Mouse (Mus musculus): ENCODE data around the gene Tcta. TPM values are rescaled to one million over a fixed set of nuclear protein-coding genes. Genes with fewer than 3 reads are reported as not detected.
A peak's percentile ranks its signal among the peaks of the same experiment; 100 is the strongest.

The Tcta gene
- 47.5 and 49.0 TPM in 2 replicates for polyA plus RNA-seq (2015; fragmentation: Nextera tagmentation; extraction: Ambion mirVana)

DNA sequence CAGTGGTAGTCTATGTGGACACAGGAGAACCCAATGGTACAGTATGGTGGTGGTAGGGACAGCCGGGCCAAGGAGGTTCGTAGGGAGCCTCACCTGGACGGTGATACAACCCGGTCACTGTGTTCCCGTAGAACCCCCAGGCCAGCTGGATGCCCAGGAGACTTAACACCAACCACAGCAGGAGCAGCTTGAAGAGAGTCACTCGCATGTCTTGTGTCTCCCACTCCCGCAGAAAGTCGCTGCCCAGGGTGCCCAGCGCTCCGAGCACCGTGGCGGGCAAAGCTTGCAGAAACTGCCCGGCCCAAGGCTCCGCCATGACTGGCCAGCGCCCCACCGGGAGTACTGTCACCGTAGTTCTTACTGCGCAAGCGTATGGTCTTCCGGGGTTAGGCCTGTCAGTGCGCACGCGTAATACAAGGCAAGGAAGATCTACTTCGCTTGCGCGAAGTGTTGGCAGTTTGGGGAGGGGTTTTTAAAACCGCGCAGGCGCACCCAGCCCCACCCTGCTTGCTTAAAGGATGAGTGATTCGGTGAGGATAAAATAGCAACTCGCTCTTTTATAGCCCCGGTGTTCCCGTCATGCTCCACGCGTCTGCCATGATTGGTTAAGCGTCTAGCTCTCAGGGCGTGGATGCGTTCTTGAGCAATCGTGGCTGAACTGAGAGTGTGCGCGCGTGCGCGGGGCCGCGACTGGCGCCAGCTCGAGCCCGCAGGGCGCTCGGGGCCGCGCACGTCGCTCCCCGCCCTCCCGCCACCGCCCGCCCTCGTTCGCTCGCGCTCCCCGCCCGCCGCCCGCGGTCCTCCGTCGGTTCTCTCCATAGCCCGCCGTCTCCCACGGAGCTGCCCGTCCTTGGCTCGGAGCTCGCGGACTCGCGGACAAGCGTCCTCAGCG lies at the start of gene Tcta, which contains the start of gene Rhoa:
Gene Tcta (minus strand): TSS at position 532 of the 892 bp plus-strand sequence.
Gene Rhoa (plus strand): TSS at position 501 of the 892 bp plus-strand sequence.
- DNase-seq (ENCODE audit: low spot score) = peak; percentile 100
- peaks cover 18% of the 10 kb centered on the region for H3K4me1 ChIP-seq (replicated peaks; ENCODE audit: insufficient read depth, low read length)
- WGBS = under 1% methylated on average over 81 of the region's 81 CpGs

DNA sequence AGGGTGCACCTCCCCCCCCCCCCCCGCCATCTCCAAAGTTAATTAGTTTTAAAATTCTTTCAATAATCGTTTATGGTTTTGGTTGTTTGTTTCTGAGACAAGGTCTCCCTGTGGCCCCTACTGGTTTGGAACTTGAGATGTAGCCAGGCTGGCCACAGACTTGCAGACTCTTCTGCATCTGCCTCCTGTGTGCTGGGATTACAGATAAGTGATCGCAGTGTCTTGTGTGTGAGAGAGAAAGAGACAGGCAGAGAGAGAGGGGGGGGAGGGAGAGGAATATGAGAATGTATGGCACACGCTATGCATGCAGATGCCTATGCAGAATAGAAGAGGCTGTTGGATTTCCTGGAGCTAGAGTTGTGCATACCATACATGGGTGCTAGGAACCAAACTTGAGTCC lies 43.8 kb upstream of the Tcta start:
- H3K9ac ChIP-seq (ENCODE audit: low read depth, low read length) = no peak overlapping the region
- no peak for TF ChIP-seq CTCF (IDR thresholded peaks at IDR 0.05; ENCODE audit: low read depth)
- no peaks in the 10 kb centered on the region for H3K4me1 ChIP-seq (replicated peaks; ENCODE audit: insufficient read depth, low read length)
- H3K4me2 ChIP-seq (ENCODE audit: low read length) = no peak overlapping the region
- H3K27me3 ChIP-seq (ENCODE audit: insufficient read depth, low read length) = no peaks in the 10 kb centered on the region
- H3K27ac ChIP-seq = no peak overlapping the region
- no peak overlapping the region for H3K4me3 ChIP-seq (replicated peaks; ENCODE audit: low read depth, low read length)
- DNase-seq (ENCODE audit: low spot score) = no peak
- 93% methylated on average over 4 of the region's 4 CpGs for WGBS
- peaks cover 29% of the 10 kb centered on the region for H3K36me3 ChIP-seq (ENCODE audit: insufficient read depth, low read length)
- ATAC-seq (replicated peaks; ENCODE audit: low FRiP score, low read depth) = no peak
- H3K9me3 ChIP-seq (replicated peaks; ENCODE audit: low read length) = no peaks in the 10 kb centered on the region

More for the DNA sequence above, at the start of gene Tcta, which contains the start of gene Rhoa:
- Histone ChIP-seq H3K4me2 (ENCODE audit: low read length) (peak within 1 kb of the TSS; percentile 91), H3K27me3 (ENCODE audit: insufficient read depth, low read length) (no peaks in the 10 kb centered on the region), H3K9ac (ENCODE audit: low read depth, low read length) (peak within 1 kb of the TSS; percentile 97), H3K9me3 (replicated peaks; ENCODE audit: low read length) (no peaks in the 10 kb centered on the region), H3K36me3 (ENCODE audit: insufficient read depth, low read length) (0 out of 2 replicates have a peak, but pooled peaks cover 7% of the 10 kb centered on the region), H3K4me3 (replicated peaks; ENCODE audit: low read depth, low read length) (peak within 1 kb of the TSS; percentile 79), H3K27ac (peak within 1 kb of the TSS; percentile 98)
- TF ChIP-seq CTCF (IDR thresholded peaks at IDR 0.05; ENCODE audit: low read depth) = no peak
- ATAC-seq (replicated peaks; ENCODE audit: low FRiP score, low read depth) = peak; percentile 96

- peak overlapping the region; percentile 65 for H3K4me2 ChIP-seq (ENCODE audit: low read length)
- no peaks in the 10 kb centered on the region for H3K4me1 ChIP-seq (replicated peaks; ENCODE audit: insufficient read depth, low read length)
- H3K9me3 ChIP-seq (replicated peaks; ENCODE audit: low read length) = no peaks in the 10 kb centered on the region
- peak overlapping the region; percentile 71 for H3K9ac ChIP-seq (ENCODE audit: low read depth, low read length)
- peak overlapping the region; percentile 70 for H3K4me3 ChIP-seq (replicated peaks; ENCODE audit: low read depth, low read length)
- peaks cover 24% of the 10 kb centered on the region for H3K36me3 ChIP-seq (ENCODE audit: insufficient read depth, low read length)
- no peak; the same call in 1 of the 2 replicates for ATAC-seq (replicated peaks; ENCODE audit: low FRiP score, low read depth)
- peak overlapping the region; percentile 97 for H3K27ac ChIP-seq
- no peak for DNase-seq (ENCODE audit: low spot score)
- 2% methylated on average over 14 of the region's 14 CpGs for WGBS
- H3K27me3 ChIP-seq (ENCODE audit: insufficient read depth, low read length) = no peaks in the 10 kb centered on the region
- TF ChIP-seq CTCF (IDR thresholded peaks at IDR 0.05; ENCODE audit: low read depth) = no peak
Measured at GRCm38 (mm10) chr9:108348290-108348680, 42.3 kb upstream of the Tcta start.

DNA sequence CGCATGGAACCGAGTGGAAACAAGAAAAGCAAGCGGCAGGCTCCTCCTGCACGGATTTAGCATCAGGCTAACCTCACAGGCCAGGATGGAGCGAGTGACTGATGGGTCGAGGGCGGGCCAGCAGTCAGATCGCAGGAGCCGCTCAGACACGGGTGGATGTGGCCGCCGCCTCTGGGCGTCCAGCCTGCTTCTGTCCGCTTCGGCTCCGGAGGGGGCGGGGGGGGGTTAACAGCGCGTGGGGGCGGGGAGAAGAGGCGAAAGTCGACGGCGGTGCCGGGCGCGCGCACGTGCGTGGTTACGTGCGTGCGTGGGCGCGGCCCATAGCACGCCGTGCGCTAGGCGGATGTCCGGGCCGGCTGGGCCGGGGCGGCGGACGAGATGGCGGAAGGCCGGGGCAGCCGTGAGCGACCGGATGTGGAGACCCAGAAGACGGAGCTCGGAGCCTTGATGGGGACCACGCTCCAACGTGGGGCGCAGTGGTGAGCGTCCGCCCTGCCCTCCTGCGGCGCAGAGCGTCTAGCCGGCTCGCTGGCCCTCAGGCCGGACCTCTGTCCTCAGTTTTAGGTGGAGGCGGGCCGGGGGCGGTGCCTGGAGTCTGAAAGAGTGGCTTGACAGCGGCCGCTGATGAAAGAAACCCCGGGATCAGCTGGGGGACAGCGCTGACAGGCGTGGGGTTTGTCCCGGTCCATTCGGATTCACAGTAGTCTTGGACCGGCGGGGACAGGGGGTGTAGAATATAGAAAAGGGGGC lies 41.8 kb upstream of the Tcta start, which contains the start of gene Usp4:
Gene Usp4 (plus strand): TSS at position 314 of the 750 bp plus-strand sequence.
- H3K9ac ChIP-seq (ENCODE audit: low read depth, low read length) = peak within 1 kb of the TSS; percentile 71
- WGBS = under 1% methylated on average over 57 of the region's 75 CpGs
- H3K36me3 ChIP-seq (ENCODE audit: insufficient read depth, low read length) = peaks cover 18% of the 10 kb centered on the region
- DNase-seq (ENCODE audit: low spot score) = peak; percentile 96
- no peaks in the 10 kb centered on the region for H3K9me3 ChIP-seq (replicated peaks; ENCODE audit: low read length)
- no peak; the same call in 1 of the 2 replicates for TF ChIP-seq CTCF (IDR thresholded peaks at IDR 0.05; ENCODE audit: low read depth)
- peak; percentile 93 for ATAC-seq (replicated peaks; ENCODE audit: low FRiP score, low read depth)
- H3K27me3 ChIP-seq (ENCODE audit: insufficient read depth, low read length) = no peaks in the 10 kb centered on the region
- H3K27ac ChIP-seq = peak within 1 kb of the TSS; percentile 97
- peak within 1 kb of the TSS; percentile 70 for H3K4me3 ChIP-seq (replicated peaks; ENCODE audit: low read depth, low read length)
- H3K4me2 ChIP-seq (ENCODE audit: low read length) = peak within 1 kb of the TSS; percentile 65
- 0 out of 2 replicates have a peak, but pooled peaks cover 2% of the 10 kb centered on the region for H3K4me1 ChIP-seq (replicated peaks; ENCODE audit: insufficient read depth, low read length)

- ATAC-seq (replicated peaks; ENCODE audit: low FRiP score, low read depth) (no peak), DNase-seq (ENCODE audit: low spot score) (peak; percentile 28)
- WGBS = 4% methylated on average over 11 of the region's 11 CpGs
- no peak for TF ChIP-seq CTCF (IDR thresholded peaks at IDR 0.05; ENCODE audit: low read depth)
- H3K9ac ChIP-seq (ENCODE audit: low read depth, low read length) = peak overlapping the region; percentile 71
- H3K36me3 ChIP-seq (ENCODE audit: insufficient read depth, low read length) = peaks cover 11% of the 10 kb centered on the region; the same call in 1 of the 2 replicates
- H3K4me1 ChIP-seq (replicated peaks; ENCODE audit: insufficient read depth, low read length) = peaks cover 9% of the 10 kb centered on the region; the same call in 1 of the 2 replicates
- H3K4me2 ChIP-seq (ENCODE audit: low read length) = peak overlapping the region; percentile 65
- H3K27ac ChIP-seq = peak overlapping the region; percentile 97
- H3K4me3 ChIP-seq (replicated peaks; ENCODE audit: low read depth, low read length) = peak overlapping the region; percentile 70
- no peaks in the 10 kb centered on the region for H3K9me3 ChIP-seq (replicated peaks; ENCODE audit: low read length)
- H3K27me3 ChIP-seq (ENCODE audit: insufficient read depth, low read length) = no peaks in the 10 kb centered on the region
Measured at GRCm38 (mm10) chr9:108347024-108347423, 41.1 kb upstream of the Tcta start.

DNA sequence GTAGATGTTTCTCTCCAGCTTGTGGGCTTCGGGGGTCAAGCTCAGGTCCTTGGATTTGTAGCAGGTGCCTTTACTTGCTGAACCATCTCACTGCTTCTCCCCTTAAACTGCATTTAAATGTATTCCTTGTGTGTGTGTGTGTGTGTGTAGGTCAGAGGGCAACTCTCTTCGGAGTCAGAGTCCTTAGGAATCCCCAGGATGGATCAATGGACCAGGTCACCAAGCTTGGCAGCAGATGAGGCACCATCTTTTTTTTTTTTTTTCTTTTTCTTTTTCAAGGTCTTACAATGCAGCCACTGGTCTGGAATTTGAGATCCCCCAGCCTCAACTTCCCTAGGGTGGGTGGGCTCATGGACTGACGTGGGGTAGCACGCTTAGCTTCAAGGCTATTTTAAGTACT lies 38.5 kb upstream of the Tcta start:
- no peaks in the 10 kb centered on the region for H3K36me3 ChIP-seq (ENCODE audit: insufficient read depth, low read length)
- no peaks in the 10 kb centered on the region for H3K27me3 ChIP-seq (ENCODE audit: insufficient read depth, low read length)
- no peak for DNase-seq (ENCODE audit: low spot score)
- H3K4me2 ChIP-seq (ENCODE audit: low read length) = no peak overlapping the region
- no peak overlapping the region for H3K4me3 ChIP-seq (replicated peaks; ENCODE audit: low read depth, low read length)
- H3K4me1 ChIP-seq (replicated peaks; ENCODE audit: insufficient read depth, low read length) = peaks cover 21% of the 10 kb centered on the region
- H3K9me3 ChIP-seq (replicated peaks; ENCODE audit: low read length) = no peaks in the 10 kb centered on the region
- no peak for ATAC-seq (replicated peaks; ENCODE audit: low FRiP score, low read depth)
- 91% methylated on average over 4 of the region's 4 CpGs for WGBS
- no peak overlapping the region for H3K27ac ChIP-seq
- TF ChIP-seq CTCF (IDR thresholded peaks at IDR 0.05; ENCODE audit: low read depth) = no peak
- no peak overlapping the region for H3K9ac ChIP-seq (ENCODE audit: low read depth, low read length)

All from kidney, postnatal 0 days (tissue).